Mouse (Mus musculus) kidney, adult 2 months (tissue): Measurements from ENCODE around the gene Gmds.

Experiments used
- CTCF ChIP-seq: fragments of 200-500 bp; conservative IDR thresholded peaks from 2 replicates; pipeline ENCODE4 v1.5.1; 2011; ENCODE audit warnings: low read depth, mild to moderate bottlenecking, control low read depth, low read length, moderate library complexity, mixed read lengths; ENCODE audit not compliant: insufficient read depth, insufficient read length
- POLR2A ChIP-seq: fragments of 200-500 bp; IDR thresholded peaks from one replicate; pipeline ENCODE4 v1.6.1; 2011; ENCODE audit warnings: low read depth, low read length, control low read depth

DNA sequence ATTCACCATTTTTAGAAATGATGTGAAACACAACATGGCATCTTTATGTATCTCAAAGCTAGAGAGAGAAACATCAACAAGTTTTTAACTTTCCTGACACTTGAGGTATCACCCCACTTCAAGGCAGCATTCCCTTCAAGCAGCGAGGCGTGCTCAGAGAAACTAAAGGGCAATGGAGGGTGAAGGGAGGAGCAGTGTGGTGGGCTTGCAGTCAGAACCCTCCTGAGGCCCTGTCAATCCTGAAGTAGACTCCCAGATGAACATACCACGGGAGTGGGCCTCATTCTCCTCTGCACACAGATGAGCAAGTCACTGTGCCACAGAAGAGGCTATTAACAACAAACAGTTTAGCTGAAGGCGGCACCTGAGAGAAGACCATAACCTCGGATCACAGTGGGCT, 439.1 kb downstream of the Gmds start:
- TF ChIP-seq CTCF (no peak), POLR2A (no peak)
